Mouse (Mus musculus): Measurements from ENCODE around the gene Neb.

GRCm38 (mm10) chr2:52248316-52248826 is 129.9 kb downstream of the Neb start:
- no peak for TF ChIP-seq MAFK (IDR thresholded peaks at IDR 0.05; ENCODE audit: borderline replicate concordance, low read depth, low read length)
- TF ChIP-seq POLR2A (IDR thresholded peaks at IDR 0.05; ENCODE audit: control insufficient read depth in 1 of 2, insufficient read depth in 1 of 2, low read depth in 1 of 2, low read length in 2 of 2, poor library complexity in 1 of 2) = no peak

All from MEL (cell line).